Mouse (Mus musculus): ENCODE measurements around the gene Taok1.

GRCm38 (mm10) chr11:77497851-77498250 lies 109.8 kb downstream of the Taok1 start:
- no peak for TF ChIP-seq MYOD1 (IDR thresholded peaks at IDR 0.05; ENCODE audit: control insufficient read depth in 1 of 3, insufficient read length in 2 of 3, low read depth in 2 of 3)
- no peak for TF ChIP-seq CEBPB (IDR thresholded peaks at IDR 0.05; ENCODE audit: insufficient read depth, poor library complexity, severe bottlenecking)
- no peak for TF ChIP-seq USF1 (IDR thresholded peaks at IDR 0.05; ENCODE audit: low read depth)
- TF ChIP-seq MAX (IDR thresholded peaks at IDR 0.05; ENCODE audit: low read depth): no peak
- no peak for TF ChIP-seq POLR2A (IDR thresholded peaks at IDR 0.05; ENCODE audit: insufficient read length, low read depth)
- TF ChIP-seq E2F4 (IDR thresholded peaks at IDR 0.05; ENCODE audit: insufficient read depth): no peak
- no peak for TF ChIP-seq TCF3 (IDR thresholded peaks at IDR 0.05; ENCODE audit: insufficient read length, low read depth)
- TF ChIP-seq SRF (IDR thresholded peaks at IDR 0.05; ENCODE audit: control insufficient read depth, insufficient read length, low read depth): no peak
- no peak for TF ChIP-seq POLR2AphosphoS2 (IDR thresholded peaks at IDR 0.05; ENCODE audit: insufficient read length, low read depth)
- TF ChIP-seq REST (IDR thresholded peaks at IDR 0.05; ENCODE audit: insufficient read depth, insufficient read length): no peak
- no peak for TF ChIP-seq TCF12 (IDR thresholded peaks at IDR 0.05; ENCODE audit: insufficient read depth, poor library complexity, severe bottlenecking)

Data from myocyte (in vitro differentiated cells).